In genomic region chrX:10216410-10216949, GRCm38 (mm10) we compare ENCODE assay signal across 8 mouse cellular contexts. TPM values are rescaled to one million over a fixed set of nuclear protein-coding genes. Genes with fewer than 3 reads are reported as not detected.
DNase-seq lines count a peak whose midpoint lies in the region; ATAC-seq lines count a peak whose summit lies in the region.

Gene Rpgr, minus strand, starts transcription at chrX:10216920.

- peak; percentile 92 to 97 for DNase-seq in adrenal gland, adult (ENCODE audit: inconsistent age in 2 of 2, low spot score in 1 of 2)
- DNase-seq in embryo, embryonic 10 days (ENCODE audit: low spot score) = peak; percentile 89
- peak; percentile 88 for DNase-seq in gastrocnemius, adult 8-10 months (ENCODE audit: low spot score in 2 of 2)
- DNase-seq in hindlimb bud, embryonic 11.5 days (ENCODE audit: extremely low spot score, low read depth, low spot score) = peak; percentile 49
- DNase-seq in left cerebral cortex, adult 8-10 months (ENCODE audit: low spot score in 2 of 2) = peak; percentile 75 to 87
- DNase-seq in right cerebral cortex, adult 18-20 months = peak; percentile 86
- DNase-seq in urinary bladder, adult 2 months (ENCODE audit: low spot score) = peak; percentile 66

- peak; percentile 100 for ATAC-seq in megakaryocyte, adult 5-6 weeks (ENCODE audit: poor library complexity, severe bottlenecking)

RNA-seq across cellular contexts. Expression of gene Rpgr, which starts in this region (rescaled TPM):
- 1 to 10 TPM in 3 of 4 experiments, under 1 TPM in 1; 0.88 to 1.5 (median 1.2) TPM for total RNA-seq in gastrocnemius, adult 8-10 months (2022)
- total RNA-seq in left cerebral cortex, adult 8-10 months (2022) = 10 to 100 TPM; 19.8 to 22.8 (median 21.9) TPM
- total RNA-seq in megakaryocyte, adult 5-6 weeks (2015) = 2.1 and 2.2 TPM in 2 replicates
- 2.6 and 4.1 TPM in 2 replicates for total RNA-seq in megakaryocyte, adult 5-6 weeks (2017)
- 3.9 and 4.3 TPM in 2 replicates for polyA plus RNA-seq in urinary bladder, adult 2 months (2012; rRNA removed)

Comparison
In these comparisons a context has a peak if more than half of its experiments do, and no peak if none do; other contexts are left out.
1. Peak in every context shown above with its lines: DNase-seq and ATAC-seq.
2. RNA of gene Rpgr (total RNA-seq): 19.8 to 22.8 TPM in left cerebral cortex, adult 8-10 months; 2.1 to 4.1 TPM in megakaryocyte, adult 5-6 weeks and 0.88 to 1.5 TPM in gastrocnemius, adult 8-10 months; every median in the first group is over 4 times any median in the second.